Mouse (Mus musculus): ENCODE results near the gene Ssbp3.
A peak's percentile ranks its signal among the peaks of the same experiment; 100 is the strongest.

The Ssbp3 gene

DNA sequence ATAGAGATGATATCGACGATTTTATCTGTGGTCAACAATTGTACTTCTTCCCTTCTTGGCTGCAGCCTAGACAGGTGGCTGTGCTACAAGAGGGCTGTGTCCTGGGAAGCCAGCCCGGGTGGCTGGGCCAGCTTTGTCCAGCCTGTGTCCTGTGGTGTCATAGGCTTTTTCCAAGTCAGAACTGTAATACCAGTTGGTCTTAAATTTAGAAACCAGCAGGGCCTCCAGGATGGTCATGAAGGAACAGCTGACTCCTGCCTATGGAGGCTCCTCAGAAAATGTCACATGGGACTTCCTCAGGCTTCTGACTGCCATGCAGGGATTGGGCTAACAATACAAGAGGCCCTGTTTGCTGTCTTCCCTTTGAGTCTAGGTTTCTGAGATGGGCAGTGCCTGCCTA is 102.1 kb downstream of the Ssbp3 start:
- DNase-seq: no peak

DNA sequence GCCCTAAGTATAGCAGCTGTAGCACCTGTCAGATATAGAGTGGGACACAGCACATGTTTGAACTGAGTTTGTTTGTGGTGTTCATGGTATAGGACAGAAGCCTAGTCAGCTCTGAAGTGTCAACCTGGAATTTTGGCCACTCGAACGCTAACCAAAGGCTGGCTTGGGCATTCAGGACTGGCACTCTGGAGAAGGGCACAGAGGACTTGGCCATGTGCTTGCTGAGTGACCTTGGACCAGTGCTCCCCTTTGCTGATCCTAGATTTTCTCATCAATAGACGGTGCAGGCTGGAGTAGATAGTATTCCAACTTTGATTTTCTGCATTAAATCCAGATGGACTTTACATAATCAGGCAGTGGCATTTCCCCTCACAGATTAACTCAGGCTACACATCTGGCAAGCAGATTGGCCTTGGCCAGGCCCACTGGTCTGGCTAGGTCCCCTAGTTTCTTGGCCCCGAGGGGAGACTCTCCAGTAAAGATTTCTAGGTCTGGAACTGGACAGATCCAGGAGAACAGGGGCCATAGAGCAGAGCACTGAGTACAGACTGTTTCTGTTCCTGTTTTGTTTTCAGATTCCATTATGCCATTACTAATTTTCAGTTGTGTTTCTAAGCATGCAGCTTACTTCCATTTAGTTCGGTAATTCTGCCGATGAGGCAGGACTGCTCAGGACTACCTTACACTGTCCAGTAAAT is 102.8 kb downstream of the Ssbp3 start:
- peak; percentile 31 to 41 for DNase-seq

DNA sequence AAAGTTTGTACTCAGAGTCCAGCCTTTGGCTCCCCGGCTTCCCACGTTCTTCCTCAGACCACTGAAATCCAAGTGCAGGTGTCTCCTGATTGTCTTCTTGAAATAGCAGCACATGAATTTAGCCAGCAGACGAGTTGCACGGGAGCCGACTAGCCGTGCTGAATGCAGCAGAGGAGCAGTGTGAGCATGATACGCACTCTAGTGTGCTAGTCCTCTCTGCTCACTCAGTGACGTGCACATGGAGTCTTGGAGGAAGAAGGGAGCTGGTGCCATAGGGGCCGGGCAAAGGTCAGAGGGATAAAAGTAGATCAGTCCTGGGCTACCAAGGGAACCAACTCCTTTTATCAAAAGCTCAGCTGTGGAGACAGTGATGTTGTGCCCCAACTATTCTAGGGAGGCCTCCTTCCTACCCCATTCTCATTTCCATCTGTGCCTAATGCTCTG is 103.3 kb downstream of the Ssbp3 start:
- DNase-seq: no peak

DNA sequence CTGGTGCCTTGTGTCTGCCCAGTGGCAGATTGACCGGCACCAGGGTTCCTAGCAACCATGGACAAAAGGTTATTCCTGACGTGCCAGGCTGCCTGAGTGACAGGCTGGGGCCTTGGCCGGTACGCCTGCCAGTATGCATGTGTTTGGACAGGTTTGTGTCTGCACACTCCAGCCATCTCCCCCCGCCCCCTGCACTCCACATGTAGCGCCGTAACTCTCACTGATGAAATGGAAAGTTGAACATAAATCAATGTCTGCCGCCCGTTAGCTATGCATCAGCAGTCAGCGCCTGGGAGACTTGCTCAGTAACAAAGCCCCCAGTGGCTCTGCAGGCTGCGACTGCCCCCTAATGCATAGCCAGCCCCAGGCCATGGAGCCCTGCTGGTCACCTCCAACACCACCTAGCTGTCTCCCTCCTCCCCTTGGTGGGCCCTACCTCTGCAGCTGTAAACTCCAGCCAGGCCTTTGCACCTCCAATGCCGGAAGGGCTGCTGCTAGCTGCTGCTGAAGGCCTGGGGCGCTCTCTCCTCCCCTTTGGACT is 105.5 kb downstream of the Ssbp3 start:
- DNase-seq: no peak

DNA sequence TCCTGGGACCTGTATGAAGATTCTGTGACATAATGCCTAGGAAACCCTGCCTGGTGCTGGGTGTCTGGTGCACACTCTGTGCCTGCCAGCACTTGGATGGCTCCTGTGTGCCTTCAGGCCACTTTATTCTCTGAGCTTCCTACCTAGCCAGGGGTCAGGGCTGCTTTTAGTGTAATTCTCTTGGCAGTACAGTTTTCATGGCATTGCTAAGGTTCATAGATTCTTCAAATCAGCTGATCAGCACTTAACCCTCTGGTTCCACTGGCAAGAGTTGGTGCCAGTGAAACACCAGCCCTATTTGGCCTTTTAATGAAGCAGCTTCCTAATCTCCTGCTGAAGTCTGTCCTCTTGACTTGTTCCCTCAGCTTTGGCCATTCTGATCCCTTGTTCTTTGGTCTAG is 106.8 kb downstream of the Ssbp3 start:
- DNase-seq: no peak

DNA sequence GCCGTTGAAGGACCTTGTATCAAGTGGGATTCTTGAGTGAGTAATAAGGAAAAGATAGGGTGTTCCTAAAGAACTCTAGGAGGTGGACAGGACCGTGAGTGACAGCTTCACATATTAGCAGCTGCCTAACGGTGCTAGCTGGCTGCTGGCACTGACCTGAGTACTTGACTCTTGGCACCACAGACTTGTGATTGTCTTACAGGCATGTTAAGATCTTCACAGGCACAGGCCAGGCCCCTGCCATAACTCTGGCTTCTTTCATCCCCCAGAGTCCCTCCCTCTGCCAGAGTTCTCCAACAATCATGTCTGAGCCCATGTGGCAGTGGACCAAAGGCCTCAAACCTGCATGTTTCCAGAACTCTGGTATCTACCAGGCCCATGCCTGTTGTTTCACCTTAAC is 108.0 kb downstream of the Ssbp3 start:
- DNase-seq: no peak

DNA sequence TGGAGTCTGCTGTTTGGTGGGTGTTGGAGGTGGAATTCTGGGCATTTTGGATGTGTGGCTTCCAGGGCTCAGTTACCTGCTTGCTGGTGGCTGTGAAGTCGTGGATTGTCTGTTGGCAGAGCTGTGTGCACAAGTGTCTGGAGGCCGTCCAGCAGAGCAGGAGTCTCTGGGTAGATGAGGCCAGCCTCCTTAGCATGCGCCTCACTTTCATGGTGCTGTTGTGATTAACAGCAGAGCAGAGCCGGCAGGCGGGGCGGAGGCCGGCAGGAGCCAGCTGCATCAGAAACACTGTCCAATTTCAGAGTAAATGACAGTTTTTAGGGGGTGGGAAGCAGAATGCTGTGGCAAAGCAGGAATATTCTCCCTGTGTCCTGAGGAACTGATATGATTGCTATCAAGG is 108.5 kb downstream of the Ssbp3 start:
- DNase-seq: peak; percentile 42 to 47

DNA sequence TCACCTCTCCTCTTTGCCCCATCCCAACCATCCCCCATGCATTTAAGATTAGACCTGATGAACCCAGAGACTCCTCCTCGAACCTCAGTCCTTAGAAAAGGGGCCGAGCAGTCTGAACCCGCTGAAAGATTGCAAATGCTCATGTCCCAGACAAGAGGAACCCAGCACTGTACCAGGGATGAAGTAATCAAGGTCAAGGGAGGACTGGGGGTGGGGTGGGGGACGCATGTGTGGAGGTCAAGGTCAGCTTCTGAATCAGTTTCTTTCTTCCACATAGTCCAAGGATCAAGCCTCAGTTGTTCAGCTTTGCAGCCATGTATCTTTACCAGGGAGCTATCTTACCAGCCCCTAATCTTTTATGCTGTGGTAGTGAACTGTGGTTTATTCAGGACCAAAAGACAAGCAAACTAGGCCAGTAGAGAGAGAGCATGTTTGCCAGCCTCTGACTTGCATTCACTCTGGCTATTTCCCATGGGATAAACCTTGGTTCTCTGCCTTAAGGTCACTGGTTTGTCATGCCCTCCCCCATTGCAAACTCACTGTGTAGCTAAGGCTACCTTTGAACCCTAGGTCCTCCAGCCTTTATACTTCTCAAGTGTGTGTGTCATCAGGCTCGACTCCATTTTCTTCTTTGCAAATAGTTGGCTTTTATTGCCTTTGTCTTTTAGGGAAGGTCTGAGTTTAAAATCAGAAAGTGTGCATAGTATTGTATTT is 109.9 kb downstream of the Ssbp3 start:
- DNase-seq: no peak

DNA sequence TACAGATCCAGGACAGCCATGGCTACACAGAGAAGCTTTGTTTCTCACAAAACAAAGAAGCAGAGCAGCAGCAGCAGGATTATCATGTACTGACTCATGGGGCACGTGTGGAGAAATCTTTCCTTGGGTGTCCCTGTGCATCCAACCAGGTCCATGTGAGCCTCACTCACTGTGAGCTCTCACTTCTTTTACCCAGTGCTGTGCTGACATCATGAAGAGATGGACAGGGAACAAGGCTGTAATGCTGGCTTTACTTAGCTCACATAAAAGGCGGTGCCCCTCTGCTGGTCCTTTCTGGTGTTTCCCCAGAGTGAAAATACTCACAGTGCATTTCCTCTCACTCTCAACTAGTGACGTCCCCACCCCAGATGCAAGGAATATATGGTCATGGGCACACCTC is 111.0 kb downstream of the Ssbp3 start:
- DNase-seq: no peak

DNA sequence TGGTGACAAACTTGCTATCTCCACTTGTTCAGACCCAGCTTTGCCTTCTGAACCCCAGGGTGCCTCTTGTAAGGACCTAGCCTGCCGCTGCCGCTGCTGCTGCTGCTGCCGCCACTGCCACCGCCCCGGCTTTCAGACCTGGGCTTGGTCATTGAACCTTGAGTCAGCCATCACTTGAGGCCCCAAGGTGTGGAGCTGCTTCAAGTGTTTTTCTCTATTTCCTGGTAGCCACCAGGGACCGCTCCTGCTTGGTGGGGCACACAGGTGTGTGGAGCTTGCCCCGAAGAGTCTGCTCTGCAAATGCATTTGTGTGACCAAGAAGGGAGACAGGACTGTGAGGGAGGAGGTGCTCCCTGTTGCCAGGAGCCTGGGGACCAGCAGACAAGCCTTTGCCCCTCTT is 114.4 kb downstream of the Ssbp3 start:
- no peak for DNase-seq

DNA sequence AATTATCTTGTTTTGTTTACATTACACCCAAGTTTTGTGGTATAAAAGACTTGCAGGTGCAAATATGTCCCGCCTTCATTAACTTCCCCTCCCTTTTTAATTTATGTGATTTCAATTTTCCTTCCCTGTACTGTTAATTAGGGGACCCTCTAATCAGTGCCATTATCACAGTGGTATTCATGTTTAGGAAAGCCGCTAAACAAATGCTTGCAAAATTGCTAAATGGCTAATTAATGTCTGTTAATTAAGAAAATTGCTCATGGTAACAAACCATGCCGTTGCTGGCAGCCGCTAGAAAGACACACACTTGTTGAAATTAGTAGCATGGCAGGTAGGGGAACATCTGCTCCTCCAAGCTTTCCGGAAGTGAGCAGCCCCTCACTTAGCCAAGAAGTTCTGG is 114.9 kb downstream of the Ssbp3 start:
- DNase-seq: no peak

DNA sequence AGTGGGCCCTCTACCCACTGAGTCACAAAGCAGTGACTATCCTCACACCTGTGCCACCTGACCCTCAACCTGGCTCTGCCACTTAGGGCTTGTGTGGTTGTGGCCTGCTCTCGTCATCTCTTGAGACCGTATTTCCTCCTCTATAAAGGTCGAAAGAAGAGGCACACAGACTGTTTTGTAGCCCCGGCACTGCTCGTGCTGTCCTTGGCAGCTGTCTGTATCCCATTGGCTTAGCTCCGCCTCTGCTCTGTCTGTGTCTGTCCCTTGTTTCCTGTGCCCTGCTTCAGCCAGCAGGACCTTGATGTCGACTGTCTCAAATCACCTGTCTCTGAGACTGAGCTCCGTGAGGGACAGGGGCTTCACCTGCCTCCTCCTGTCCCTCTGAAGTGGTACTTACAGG is 116.0 kb downstream of the Ssbp3 start:
- no peak for DNase-seq

DNA sequence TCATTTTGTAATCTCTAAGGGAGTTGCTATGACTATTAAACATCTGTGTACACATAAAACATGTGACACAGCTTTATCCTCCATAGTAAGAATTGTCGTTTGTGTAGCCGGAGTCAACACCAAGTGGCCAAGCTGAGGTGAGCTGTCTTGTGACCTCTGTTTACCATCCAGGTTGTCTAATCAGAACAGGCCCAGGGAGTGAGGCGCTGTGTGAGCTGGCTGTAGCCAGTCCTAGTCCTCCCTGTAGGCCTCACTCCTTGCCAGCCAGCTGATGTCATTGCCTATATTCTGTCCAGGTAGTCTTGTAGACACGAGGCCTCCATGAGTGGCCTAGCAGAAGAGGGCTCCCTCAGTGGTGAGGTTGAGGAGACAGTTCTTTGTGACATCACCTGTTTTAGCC is 125.2 kb downstream of the Ssbp3 start:
- no peak for DNase-seq

DNA sequence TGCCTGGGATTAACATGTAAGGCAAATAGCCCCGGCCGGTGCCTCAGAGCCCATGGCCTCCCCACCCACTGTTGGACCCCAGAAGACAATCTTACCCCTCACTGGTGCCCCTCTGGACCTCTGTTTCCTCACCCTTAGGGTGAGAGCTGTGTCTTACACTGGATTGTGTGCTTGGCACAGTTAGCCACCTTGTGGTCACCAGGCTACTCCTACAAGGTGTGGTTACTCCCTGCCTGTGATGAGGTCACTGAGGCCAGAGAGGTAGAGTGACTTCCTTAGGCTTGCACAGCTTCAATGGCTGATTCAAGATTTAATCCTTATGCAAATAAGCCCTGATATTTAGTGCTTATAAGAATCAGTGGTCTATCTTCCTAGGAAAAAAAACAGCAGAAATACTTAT is 126.5 kb downstream of the Ssbp3 start:
- no peak for DNase-seq

DNA sequence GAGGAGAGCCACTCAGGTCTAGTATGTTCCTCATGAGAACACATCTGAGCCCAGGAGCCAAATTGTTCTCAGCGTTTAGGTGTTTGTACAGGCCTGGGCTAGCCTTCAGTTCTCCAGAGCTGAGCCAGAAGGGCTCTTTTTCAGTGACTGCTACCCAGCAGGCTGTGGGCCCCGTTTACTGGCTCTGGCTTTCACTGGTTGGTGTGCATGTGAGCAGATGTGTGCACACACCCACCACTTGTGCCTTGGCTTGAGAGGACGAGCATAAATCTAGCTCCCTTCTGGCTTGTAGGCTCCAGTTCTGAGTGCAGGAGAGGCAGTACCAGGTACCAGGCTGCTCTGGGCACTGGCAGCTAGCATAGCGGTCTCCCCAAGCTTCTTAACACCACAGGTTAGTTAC is 127.8 kb downstream of the Ssbp3 start:
- no peak for DNase-seq

DNA sequence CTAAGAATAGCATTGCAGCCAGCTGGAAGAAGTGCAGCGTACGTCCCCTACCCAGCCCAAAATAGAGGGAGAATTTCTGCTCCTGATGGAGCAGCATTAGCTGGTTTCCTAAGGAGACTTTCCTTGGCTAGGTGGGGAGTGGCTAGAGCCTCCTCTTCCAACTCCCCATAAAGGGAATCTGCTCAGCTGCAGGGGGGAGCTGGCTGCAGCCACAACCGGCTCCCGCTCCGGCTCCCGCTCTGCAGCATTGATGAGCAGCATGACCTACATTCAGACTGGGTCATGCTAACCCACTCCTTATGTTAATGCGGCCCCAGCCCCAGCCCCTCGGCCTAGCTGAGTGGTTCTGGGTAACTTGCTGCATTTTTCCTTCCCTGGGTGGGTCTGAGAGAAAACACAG is 128.8 kb downstream of the Ssbp3 start:
- DNase-seq: no peak

DNA sequence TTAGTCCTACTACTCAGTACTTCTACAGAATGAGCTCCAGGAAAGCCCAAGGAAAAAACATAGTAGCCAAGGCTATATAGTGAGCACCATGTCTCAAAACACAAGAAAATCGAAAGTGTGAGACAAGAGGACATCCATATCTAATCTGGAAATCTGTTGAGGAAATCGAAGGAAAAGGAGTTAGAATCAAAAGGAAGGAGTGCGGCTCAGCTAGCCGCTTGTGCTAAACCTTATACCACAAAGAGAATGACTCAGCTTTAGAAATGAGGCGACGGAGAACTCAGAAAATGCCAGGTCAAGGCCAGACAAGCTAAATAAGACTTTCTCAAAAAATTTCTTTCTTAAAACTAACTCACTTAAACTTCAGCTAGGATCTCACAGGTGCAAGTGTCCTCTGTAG is 131.8 kb downstream of the Ssbp3 start:
- no peak for DNase-seq

DNA sequence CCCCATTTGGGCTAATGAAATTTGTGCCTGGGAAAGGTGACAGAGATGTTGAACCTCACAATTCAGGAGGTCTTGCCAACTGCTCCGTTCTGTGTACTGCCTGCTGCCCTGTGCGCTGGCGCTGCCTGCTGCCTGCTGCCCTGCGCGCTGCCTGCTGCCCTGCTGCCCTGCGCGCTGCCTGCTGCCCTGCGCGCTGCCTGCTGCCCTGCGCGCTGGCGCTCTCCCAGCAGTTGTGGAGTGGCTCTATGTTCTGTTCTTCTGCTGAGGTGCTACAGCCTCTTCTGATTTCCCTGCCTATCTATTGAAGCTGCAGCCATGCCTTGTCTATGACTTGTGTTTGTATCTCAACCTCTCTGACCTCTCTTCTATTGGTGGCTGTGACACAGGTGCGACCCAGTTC is 134.7 kb downstream of the Ssbp3 start:
- DNase-seq: no peak

DNA sequence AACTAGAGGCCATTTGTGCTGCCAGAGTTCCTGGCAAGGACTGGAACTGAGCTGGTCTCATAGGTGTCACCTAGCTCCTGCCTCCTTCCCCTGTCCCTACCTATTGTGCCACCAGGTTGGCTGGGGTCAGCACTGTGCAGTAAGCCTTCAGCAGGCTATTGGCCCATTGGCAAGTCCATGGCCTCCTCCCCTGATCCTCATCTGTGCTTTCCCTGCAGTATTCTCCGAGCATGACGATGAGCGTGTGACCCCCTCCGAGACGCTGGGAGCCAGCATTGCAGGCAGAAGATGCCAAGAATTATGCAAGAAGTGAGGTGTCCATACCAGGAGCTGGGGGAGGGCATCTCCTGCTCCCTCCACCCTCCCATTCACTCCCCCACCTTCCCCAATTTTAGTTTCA is 137.3 kb downstream of the Ssbp3 start:
- peak; percentile 15 to 20 for DNase-seq

DNA sequence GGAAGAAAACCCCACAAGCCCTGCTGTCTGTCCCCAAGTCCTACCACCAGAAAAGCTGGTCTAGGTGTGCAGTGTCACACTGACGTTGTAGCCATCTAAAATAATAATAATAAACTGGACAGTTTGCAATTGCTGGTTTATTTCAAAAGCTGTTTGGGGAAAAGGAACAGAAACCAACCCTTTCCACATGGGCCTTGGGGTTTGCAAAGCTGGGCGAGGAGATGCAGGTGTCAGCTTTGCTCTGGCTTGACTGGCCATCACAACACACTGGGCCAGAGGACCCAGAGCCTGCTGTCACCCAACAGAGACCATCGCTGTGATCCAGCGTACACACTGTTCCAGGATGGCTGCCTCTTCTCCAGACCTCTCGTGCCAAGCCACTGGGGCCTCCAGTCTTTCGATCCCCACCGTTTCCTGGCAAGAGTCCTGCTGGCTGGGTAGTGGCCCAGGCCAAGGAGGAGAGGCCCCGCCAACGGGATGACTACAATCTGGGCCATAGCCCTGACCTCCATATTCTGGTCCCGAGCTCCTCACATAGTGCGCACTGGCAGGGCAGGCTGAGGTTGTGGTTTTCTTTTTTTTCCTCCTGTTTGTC is 138.2 kb downstream of the Ssbp3 start:
- peak; percentile 15 to 19 for DNase-seq

DNA sequence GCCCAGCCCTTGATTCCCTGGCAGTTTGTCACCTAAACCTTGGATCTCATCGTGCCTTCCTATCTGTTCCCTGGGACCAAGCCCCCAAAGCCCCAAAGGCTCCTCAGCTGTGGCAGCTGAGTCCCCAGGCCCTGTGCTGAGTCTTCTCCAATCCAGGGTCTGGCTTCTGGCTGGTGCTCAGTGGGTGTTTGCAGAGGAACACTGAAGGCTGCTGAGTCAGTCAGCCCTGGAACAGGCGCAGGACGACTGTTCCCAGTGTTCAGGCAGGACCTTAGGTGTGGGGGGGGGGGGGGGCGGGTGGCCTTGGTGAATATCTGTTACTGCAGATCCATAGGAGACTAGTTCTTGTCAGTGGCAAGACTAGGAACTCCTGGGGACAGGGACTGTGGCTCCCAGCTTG is 141.4 kb downstream of the Ssbp3 start:
- DNase-seq: no peak

DNA sequence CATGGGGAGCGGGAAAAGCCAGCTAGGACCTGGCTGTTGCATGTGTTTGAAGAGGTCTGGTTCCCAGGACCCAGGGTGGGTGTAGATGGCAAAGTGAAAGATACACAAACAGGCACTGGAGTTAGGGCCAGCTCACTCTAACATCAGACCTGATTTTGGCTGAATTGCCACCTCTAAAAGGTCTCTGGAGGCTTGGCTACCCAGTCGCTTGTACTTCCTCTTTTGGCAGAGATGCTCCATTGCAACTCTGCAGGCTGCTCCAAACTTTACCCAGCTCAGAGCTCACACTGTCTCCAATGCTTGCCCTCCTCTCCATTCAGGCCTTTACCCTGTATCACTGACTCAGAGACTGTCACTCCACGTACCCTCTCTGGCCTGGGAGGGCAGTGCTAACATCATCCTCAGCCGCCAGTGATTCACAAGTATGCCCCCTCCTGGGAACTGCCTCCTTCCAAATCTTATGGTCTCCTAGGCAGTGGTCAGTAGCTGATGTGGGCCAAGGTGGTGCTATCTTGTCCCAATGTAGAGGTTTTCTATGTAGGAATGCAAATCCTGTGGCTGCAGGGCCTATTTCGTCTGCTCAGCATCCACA is 142.6 kb downstream of the Ssbp3 start:
- no peak for DNase-seq

DNA sequence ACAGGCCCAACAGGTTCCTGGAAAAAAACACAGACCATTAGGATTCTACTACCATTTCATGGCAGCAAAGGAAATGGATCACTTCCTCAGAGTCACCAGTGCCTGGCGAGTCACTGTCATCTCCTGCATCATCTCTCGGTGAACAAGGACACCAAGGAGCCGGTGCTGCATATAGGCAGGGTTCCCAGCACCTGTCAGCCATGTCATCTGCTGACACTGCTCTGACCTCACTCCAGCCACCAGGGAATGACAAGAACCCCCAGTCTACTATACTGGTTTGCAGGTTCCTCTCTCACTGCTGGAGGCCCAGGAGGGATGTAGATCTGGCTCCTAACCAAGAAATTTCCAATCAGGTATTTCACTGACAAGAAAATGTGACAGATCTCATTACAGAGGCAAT is 145.6 kb downstream of the Ssbp3 start:
- no peak for DNase-seq

DNA sequence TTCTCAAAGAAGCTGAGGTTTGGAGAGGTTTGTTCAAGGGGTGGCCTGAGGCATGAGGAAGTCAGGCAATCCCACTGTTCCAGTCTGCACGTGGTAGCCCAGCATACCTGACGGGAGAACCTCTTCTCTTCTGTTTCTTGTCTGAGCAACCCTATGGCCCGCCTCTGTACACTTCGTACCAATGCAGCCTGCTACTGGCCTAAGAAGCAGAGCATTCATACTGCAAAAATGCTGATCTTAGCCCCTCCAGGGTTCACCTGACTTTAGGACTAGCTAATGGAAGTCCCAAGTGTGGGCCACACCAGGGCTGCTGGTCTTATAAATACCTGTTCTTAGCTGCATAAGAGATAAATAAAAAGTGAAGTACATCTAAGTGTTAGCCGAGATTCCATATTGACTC is 147.8 kb downstream of the Ssbp3 start:
- no peak for DNase-seq
